Mouse (Mus musculus) adrenal gland, adult 10 weeks (tissue): ENCODE results near the gene Cltb. TPM values are rescaled to one million over a fixed set of nuclear protein-coding genes. Genes with fewer than 3 reads are reported as not detected.

Source experiments
- polyA plus RNA-seq: library from polyadenylated mRNA; stranded (reverse); fragments of 350-450 nt; fragmentation: Illumina TruSeq; extraction: RNeasy Lipid Tissue Mini Kit (QIAGEN cat#74804); gene quantifications from one replicate; pipeline ENCODE4 v1.2.3, GENCODE M21; 2014; ENCODE audit warnings: low read depth, low replicate concordance

Gene Cltb
- 13.5 TPM for polyA plus RNA-seq

GRCm38 (mm10) chr13:54610972-54611754, at the start of gene Cltb:
Gene Cltb, minus strand, starts transcription at chr13:54611344.

GRCm38 (mm10) chr13:54621155-54621932, 10.2 kb upstream of the Cltb start, which contains the start of gene Faf2:
Gene Faf2, plus strand, starts transcription at chr13:54621784.

GRCm38 (mm10) chr13:54589996-54590951, 20.9 kb downstream of the Cltb start, which contains the start of the genes Nop16 and Higd2a:
Gene Nop16, minus strand, starts transcription at chr13:54590090.
Gene Higd2a, plus strand, starts transcription at chr13:54590207.

GRCm38 (mm10) chr13:54574854-54575481, 36.2 kb downstream of the Cltb start, which contains the start of gene Arl10:
Gene Arl10, plus strand, starts transcription at chr13:54575015.

GRCm38 (mm10) chr13:54565201-54565581, 46.0 kb downstream of the Cltb start, which contains the start of gene 4833439L19Rik:
Gene 4833439L19Rik, minus strand, starts transcription at chr13:54565435.

Other genes starting within 250 kb of the Cltb start
- 35.2 TPM for gene Cplx2, start 240.0 kb downstream of the Cltb start, polyA plus RNA-seq
- 10.6 TPM for gene Thoc3, start 142.5 kb downstream of the Cltb start, polyA plus RNA-seq
- 24.1 TPM for gene Simc1, start 107.6 kb downstream of the Cltb start, polyA plus RNA-seq
- gene 4833439L19Rik, start 45.9 kb downstream of the Cltb start, polyA plus RNA-seq, result 191 TPM
- 12.9 TPM for gene Arl10, start 36.3 kb downstream of the Cltb start, polyA plus RNA-seq
- 22.6 TPM for gene Nop16, start 21.3 kb downstream of the Cltb start, polyA plus RNA-seq
- gene Higd2a, start 21.1 kb downstream of the Cltb start, polyA plus RNA-seq, result 25.3 TPM
- gene Faf2, start 10.4 kb upstream of the Cltb start, polyA plus RNA-seq, result 49.5 TPM
- gene Rnf44, start 82.6 kb upstream of the Cltb start, polyA plus RNA-seq, result 32.8 TPM
- gene Cdhr2, start 90.1 kb upstream of the Cltb start, polyA plus RNA-seq, result not detected
- gene Gprin1, start 138.5 kb upstream of the Cltb start, polyA plus RNA-seq, result 0.87 TPM
- not detected for gene Sncb, start 155.3 kb upstream of the Cltb start, polyA plus RNA-seq
- not detected for gene Eif4e1b, start 172.7 kb upstream of the Cltb start, polyA plus RNA-seq
- 4.6 TPM for gene Tspan17, start 178.0 kb upstream of the Cltb start, polyA plus RNA-seq